Mouse (Mus musculus) Patski (cell line): ENCODE data around the gene Rb1. TPM values are rescaled to one million over a fixed set of nuclear protein-coding genes. Genes with fewer than 3 reads are reported as not detected.
A peak's percentile ranks its signal among the peaks of the same experiment; 100 is the strongest.

ENCODE experiments used
- ATAC-seq: fragments of 100-300 bp; one replicate; pipeline ENCODE4 v1.8.0; 2021
- CTCF ChIA-PET: fragments of 350-600 bp; sonication (Branson Sonifier 250); formaldehyde crosslinking; loops from one replicate; lab custom pipeline; 2022; ENCODE audit warnings: inconsistent platforms; lab: Charles Lee
- POLR2A ChIA-PET: fragments of 350-600 bp; sonication (Branson Sonifier 250); formaldehyde crosslinking; loops from one replicate; lab custom pipeline; 2022; ENCODE audit warnings: antibody characterized with exemption, inconsistent platforms; lab: Charles Lee
- DNase-seq: peaks from one replicate; pipeline ENCODE4 v3.0.0-alpha.2; 2011; ENCODE audit warnings: low read depth, low spot score
- H3K27me3 ChIP-seq: fragments of 371-371 bp; one replicate; pipeline ENCODE4 v1.5.1; 2021
- CTCF ChIP-seq: fragments of 100-300 bp; IDR thresholded peaks from one replicate; pipeline ENCODE4 v1.5.1; 2021
- in situ Hi-C: fragments of 300-500 bp; cut with MboI; formaldehyde crosslinking; loops from 3 replicates; pipeline ENCODE4 v1.11.1; 2018; ENCODE audit warnings: low pct_unique_long_range_greater_than_20kb, mixed read lengths
- polyA plus RNA-seq: library from polyadenylated mRNA; unstranded; gene quantifications from one replicate; pipeline ENCODE4 v1.2.3, GENCODE M21; 2021

The Rb1 gene
- 30.0 TPM for polyA plus RNA-seq

GRCm38 (mm10) chr14:73325456-73326381 is at the start of gene Rb1:
TSS of gene Rb1 (minus strand) at chr14:73325822.
- no peaks in the 10 kb centered on the region for H3K27me3 ChIP-seq
- ChIA-PET CTCF (interaction anchor here (0.9 kb wide), 1 partner anchor 23 kb away, joined by 4 read pairs; no protein-coding TSS in a partner anchor), POLR2A (interaction anchor here (0.6 kb wide), 1 partner anchor 132 kb away, joined by 3 read pairs; no protein-coding TSS in a partner anchor)
- in situ Hi-C loops, result loop anchor here (10.0 kb wide), 1 partner anchor 149 kb away; no protein-coding TSS in a partner anchor
- DNase-seq (no peak), ATAC-seq (peak; percentile 79)
- TF ChIP-seq CTCF, result no peak

GRCm38 (mm10) chr14:73374315-73374890 is 48.8 kb upstream of the Rb1 start:
- CTCF ChIA-PET, result no interaction called here
- no peak for TF ChIP-seq CTCF
- H3K27me3 ChIP-seq, result no peaks in the 10 kb centered on the region
- ATAC-seq (no peak), DNase-seq (no peak)
- in situ Hi-C loops, result no loop called here
- POLR2A ChIA-PET, result no interaction called here

- no peak for ATAC-seq
- H3K27me3 ChIP-seq, result no peaks in the 10 kb centered on the region
- ChIA-PET POLR2A (interaction anchor here (0.6 kb wide), 1 partner anchor 168 kb away, joined by 5 read pairs; no protein-coding TSS in a partner anchor), CTCF (no interaction called here)
- in situ Hi-C loops, result no loop called here
- no peak for TF ChIP-seq CTCF
- DNase-seq, result no peak
Observed at GRCm38 (mm10) chr14:73373606-73374005, 48.0 kb upstream of the Rb1 start.

DNA sequence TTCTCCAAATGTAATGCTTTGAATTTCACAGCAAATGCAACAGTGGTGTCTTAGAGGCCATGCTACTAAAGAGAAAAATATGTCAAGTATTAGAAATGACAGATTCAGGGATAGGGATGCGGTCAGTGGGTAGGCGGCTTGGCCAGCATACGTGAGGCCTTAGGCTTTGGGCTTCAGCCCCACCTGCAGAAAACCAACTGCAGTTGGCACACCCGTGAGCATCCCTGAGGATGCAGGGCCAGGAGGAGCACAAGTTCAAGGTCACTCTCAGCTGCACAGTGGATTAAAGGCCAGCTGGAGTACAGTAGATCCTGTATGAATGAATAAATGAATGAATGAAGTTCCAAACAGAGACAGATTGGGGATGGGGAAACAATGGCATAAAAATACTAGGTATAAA is 47.4 kb upstream of the Rb1 start:
- ChIA-PET POLR2A (interaction anchor here (0.6 kb wide), 1 partner anchor 167 kb away, joined by 5 read pairs; no protein-coding TSS in a partner anchor), CTCF (no interaction called here)
- H3K27me3 ChIP-seq, result no peaks in the 10 kb centered on the region
- DNase-seq, result no peak
- in situ Hi-C loops, result no loop called here
- no peak for TF ChIP-seq CTCF
- no peak for ATAC-seq

DNA sequence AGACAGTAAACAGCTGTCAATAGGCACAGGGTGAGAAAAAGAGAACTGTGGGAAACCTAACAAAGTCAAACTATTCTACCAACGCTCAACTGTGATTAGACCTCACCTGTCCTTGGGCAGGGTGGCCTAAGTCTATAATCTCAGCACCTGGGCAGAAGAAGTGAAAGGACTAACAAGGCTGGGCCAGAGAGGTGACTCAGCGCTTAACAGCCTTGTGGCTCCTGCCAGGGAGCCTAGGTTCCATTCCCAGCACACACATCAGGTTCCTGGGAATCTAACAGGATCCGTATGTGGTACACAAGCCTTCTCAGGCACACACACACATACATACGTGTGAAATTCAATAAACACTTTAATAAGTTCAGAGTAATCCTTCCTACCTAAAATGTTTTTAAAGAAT is 46.0 kb upstream of the Rb1 start:
- no peak for TF ChIP-seq CTCF
- in situ Hi-C loops, result no loop called here
- DNase-seq (no peak), ATAC-seq (no peak)
- H3K27me3 ChIP-seq, result no peaks in the 10 kb centered on the region
- ChIA-PET POLR2A (no interaction called here), CTCF (interaction anchor here (1.6 kb wide), 1 partner anchor 12 kb away, joined by 5 read pairs; no protein-coding TSS in a partner anchor)

DNA sequence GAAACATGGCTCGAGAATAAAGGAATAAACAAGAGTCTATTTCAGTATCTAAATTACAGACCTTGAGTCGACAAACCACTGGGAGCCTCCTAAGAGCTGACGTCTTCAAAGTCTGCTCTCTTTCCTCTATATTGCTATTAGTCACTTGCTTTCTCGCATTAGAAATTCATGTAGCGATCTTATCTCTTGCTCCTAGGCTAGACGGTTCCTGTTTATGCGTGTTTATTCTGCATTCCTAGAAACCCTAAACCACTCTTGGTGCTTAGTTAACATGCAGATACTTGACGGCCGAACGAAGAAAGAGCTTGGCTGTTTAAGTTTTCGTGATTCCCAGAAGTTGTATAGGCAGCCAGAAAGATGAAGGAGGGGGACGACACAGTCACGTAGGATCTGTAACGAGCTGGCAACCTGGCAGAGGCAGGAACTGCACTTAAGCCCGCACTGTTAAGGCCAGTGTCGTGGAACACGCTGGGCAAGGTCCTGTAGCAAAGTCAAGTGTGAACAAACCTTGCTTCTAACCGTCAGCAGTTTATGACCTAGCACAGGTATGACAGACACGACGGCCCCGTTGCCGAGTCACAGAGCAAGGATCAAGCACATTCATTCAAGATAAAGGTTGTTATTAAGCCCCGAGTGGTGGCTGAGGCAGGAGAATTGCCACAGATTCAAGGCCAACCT is 45.2 kb upstream of the Rb1 start:
- in situ Hi-C loops, result no loop called here
- ATAC-seq, result no peak
- no peaks in the 10 kb centered on the region for H3K27me3 ChIP-seq
- no peak for DNase-seq
- POLR2A ChIA-PET, result no interaction called here
- no peak for TF ChIP-seq CTCF
- CTCF ChIA-PET, result interaction anchor here (1.2 to 1.6 kb wide), 2 partner anchors 13 to 104 kb away, joined by 3 to 5 read pairs; no protein-coding TSS in a partner anchor

DNA sequence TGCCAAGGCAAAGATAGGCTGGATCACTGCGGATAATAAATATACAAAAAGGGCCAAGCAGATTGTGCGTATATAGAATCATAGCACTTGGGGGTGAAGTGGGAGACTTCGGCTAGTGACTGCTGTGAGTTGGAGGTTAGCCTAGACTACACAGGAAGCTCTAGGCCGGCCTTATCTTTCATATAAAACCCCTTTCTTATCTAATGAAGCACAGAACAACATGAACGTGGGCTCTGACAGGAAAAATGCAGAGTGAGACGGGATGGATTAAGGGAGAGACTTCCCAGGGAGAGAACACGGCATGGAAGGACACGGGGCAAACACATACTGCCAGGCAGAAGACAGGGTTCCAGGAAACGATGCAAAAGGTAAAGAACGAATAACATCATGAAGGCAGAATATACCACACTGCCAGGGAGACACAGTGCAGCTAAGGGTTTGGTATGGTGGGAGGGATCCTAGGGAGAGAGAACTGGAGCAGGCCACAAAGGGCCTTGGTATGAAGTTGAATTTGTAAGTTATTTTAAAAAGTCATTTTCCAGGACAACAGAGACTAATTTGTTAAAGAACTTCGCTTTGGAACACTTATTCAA is 44.6 kb upstream of the Rb1 start:
- DNase-seq (no peak), ATAC-seq (no peak)
- no peak for TF ChIP-seq CTCF
- ChIA-PET CTCF (interaction anchor here (1.0 to 1.6 kb wide), 3 partner anchors 13 to 105 kb away, joined by 3 to 5 read pairs (median 3); no protein-coding TSS in a partner anchor), POLR2A (no interaction called here)
- in situ Hi-C loops, result no loop called here
- H3K27me3 ChIP-seq, result no peaks in the 10 kb centered on the region

- in situ Hi-C loops, result no loop called here
- ChIA-PET CTCF (interaction anchor here (1.0 to 1.2 kb wide), 2 partner anchors 18 to 105 kb away, joined by 3 read pairs; no protein-coding TSS in a partner anchor), POLR2A (interaction anchor here (0.6 to 1.3 kb wide), 2 partner anchors 9 kb away, joined by 3 read pairs; no protein-coding TSS in a partner anchor)
- ATAC-seq, result no peak
- no peak for DNase-seq
- no peak for TF ChIP-seq CTCF
- no peaks in the 10 kb centered on the region for H3K27me3 ChIP-seq
Observed at GRCm38 (mm10) chr14:73369634-73370033, 44.0 kb upstream of the Rb1 start.

DNA sequence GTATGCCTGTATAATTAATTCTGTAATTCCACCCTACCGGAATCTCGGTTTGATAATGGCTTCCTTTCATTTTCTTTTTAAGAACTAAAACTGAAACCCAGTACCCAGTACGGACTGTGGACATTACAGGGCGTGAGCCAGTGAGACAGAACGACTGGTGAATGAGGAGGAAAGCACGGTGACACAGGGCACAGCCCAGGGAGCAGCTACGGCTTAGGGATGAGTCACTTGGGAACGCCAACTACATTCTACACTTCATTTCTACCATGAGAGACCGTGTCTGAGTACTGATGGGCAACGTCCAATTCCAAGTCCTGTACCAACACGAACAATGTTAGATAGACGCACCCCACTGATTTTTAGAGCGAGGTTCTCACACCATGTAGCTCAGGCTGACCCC is 43.3 kb upstream of the Rb1 start:
- peak; percentile 92 for ATAC-seq
- DNase-seq, result no peak
- in situ Hi-C loops, result no loop called here
- ChIA-PET POLR2A (interaction anchor here (0.6 to 1.3 kb wide), 2 partner anchors 9 to 10 kb away, joined by 3 read pairs; no protein-coding TSS in a partner anchor), CTCF (interaction anchor here (0.9 to 1.0 kb wide), 2 partner anchors 17 to 50 kb away, joined by 3 read pairs; no protein-coding TSS in a partner anchor)
- no peaks in the 10 kb centered on the region for H3K27me3 ChIP-seq
- no peak for TF ChIP-seq CTCF
